Mouse (Mus musculus) forebrain, postnatal 0 days (tissue): ENCODE data around the gene Sstr4. TPM values are rescaled to one million over a fixed set of nuclear protein-coding genes. Genes with fewer than 3 reads are reported as not detected.
A peak's percentile ranks its signal among the peaks of the same experiment; 100 is the strongest.

Experiments
- ATAC-seq: fragments of 200-750 bp; cut with Nextera tagmentation; 2 replicates; pipeline ENCODE4 v1.8.0; 2017; ENCODE audit warnings: mild to moderate bottlenecking, moderate library complexity
- DNase-seq: peaks from one replicate; pipeline ENCODE4 v3.0.0-alpha.2; 2015
- H3K27ac ChIP-seq: fragments of 300-500 bp; sonication (generic); 2 replicates; pipeline ENCODE4 v1.5.1; 2014; ENCODE audit warnings: low read depth, mild to moderate bottlenecking, antibody characterized with exemption, low read length, moderate library complexity, mixed read lengths
- H3K27me3 ChIP-seq: fragments of 300-500 bp; sonication (generic); 2 replicates; pipeline ENCODE4 v1.6.1; 2014; ENCODE audit warnings: mild to moderate bottlenecking, low read length, mixed read lengths; ENCODE audit not compliant: insufficient read depth
- H3K36me3 ChIP-seq: fragments of 300-500 bp; sonication (generic); 2 replicates; pipeline ENCODE4 v1.6.1; 2014; ENCODE audit warnings: mild to moderate bottlenecking, moderate library complexity; ENCODE audit not compliant: insufficient read depth
- H3K4me1 ChIP-seq: fragments of 300-500 bp; sonication (generic); 2 replicates; pipeline ENCODE4 v1.6.1; 2014; ENCODE audit warnings: antibody characterized with exemption; ENCODE audit not compliant: insufficient read depth
- H3K4me2 ChIP-seq: fragments of 300-500 bp; sonication (generic); 2 replicates; pipeline ENCODE4 v1.6.1; 2014; ENCODE audit warnings: low read depth, mild to moderate bottlenecking, moderate library complexity
- H3K4me3 ChIP-seq: fragments of 300-500 bp; sonication (generic); 2 replicates; pipeline ENCODE4 v1.5.1; 2014; ENCODE audit warnings: low read depth, low read length, mixed read lengths
- H3K9ac ChIP-seq: fragments of 300-500 bp; sonication (generic); 2 replicates; pipeline ENCODE4 v1.6.1; 2014; ENCODE audit warnings: mild to moderate bottlenecking
- H3K9me3 ChIP-seq: fragments of 300-500 bp; sonication (generic); 2 replicates; pipeline ENCODE4 v1.6.1; 2016; ENCODE audit warnings: low read length
- CTCF ChIP-seq: sonication (generic); IDR thresholded peaks from 2 replicates; pipeline ENCODE4 v1.5.1; 2016; ENCODE audit warnings: antibody characterized with exemption, control low read depth, low read depth
- WGBS: fragments of 180-500 bp; shearing (Covaris S2); extraction: QIAGEN DNeasy Blood & Tissue Kit; methylation state at CpG from one replicate; pipeline ENCODE4 v1.1.7; 2014; 5-methylcytosine and 5-hydroxymethylcytosine counted together
- polyA plus RNA-seq: library from polyadenylated mRNA; unstranded; fragments of >200 nt; fragmentation: Nextera tagmentation; extraction: Ambion mirVana; gene quantifications from 2 replicates; pipeline ENCODE4 v1.2.1, GENCODE M21; 2015
- total RNA-seq: library from RNA; depleted of rRNA; stranded (reverse); fragments of >200 nt; gene quantifications from 2 replicates; pipeline ENCODE4 v1.2.3, GENCODE M21; 2014

Sstr4 gene
- total and polyA plus RNA-seq, 2 experiments from 2014 or later, result 2.8 to 10.7 TPM

- Histone ChIP-seq H3K9ac (no peak overlapping the region), H3K4me1 (no peaks in the 10 kb centered on the region), H3K27ac (no peak overlapping the region), H3K4me2 (no peak overlapping the region), H3K9me3 (no peaks in the 10 kb centered on the region), H3K36me3 (no peaks in the 10 kb centered on the region), H3K4me3 (no peak overlapping the region), H3K27me3 (no peaks in the 10 kb centered on the region)
- no peak for TF ChIP-seq CTCF
- 66% methylated on average over 2 of the region's 2 CpGs for WGBS
- DNase-seq (peak; percentile 30), ATAC-seq (no peak)
These were observed 24.6 kb downstream of the Sstr4 start for GRCm38 (mm10) chr2:148419776-148420175.

- no peak for ATAC-seq
These were observed 26.0 kb downstream of the Sstr4 start for GRCm38 (mm10) chr2:148421112-148421511.

DNA sequence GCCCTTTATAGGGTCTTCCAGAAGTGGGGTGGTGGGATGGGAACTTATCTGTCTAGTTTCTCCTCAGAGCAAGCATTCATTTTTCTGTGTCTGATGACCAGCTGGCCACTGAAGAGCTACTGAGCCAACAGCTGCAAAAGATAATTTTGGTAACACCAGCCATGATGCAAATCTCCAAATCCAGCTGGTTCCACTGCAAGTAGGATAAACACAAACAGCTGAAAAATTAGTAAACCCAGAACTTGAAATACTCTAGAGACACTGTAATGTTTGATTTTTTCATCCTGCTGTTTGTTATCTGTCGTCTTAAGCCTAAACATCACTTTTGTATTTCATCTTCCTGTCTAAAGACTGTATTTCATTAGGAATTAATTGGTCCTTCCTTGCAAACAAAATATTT lies 26.6 kb downstream of the Sstr4 start:
- no peak for DNase-seq
- Histone ChIP-seq H3K9me3 (no peaks in the 10 kb centered on the region), H3K27me3 (no peaks in the 10 kb centered on the region), H3K4me2 (no peak overlapping the region), H3K27ac (no peak overlapping the region), H3K4me1 (no peaks in the 10 kb centered on the region), H3K9ac (no peak overlapping the region), H3K4me3 (no peak overlapping the region), H3K36me3 (no peaks in the 10 kb centered on the region)
- 75% methylated on average over 1 of the region's 1 CpGs for WGBS
- ATAC-seq, result no peak
- no peak for TF ChIP-seq CTCF

More at GRCm38 (mm10) chr2:148421112-148421511, 26.0 kb downstream of the Sstr4 start:
- TF ChIP-seq CTCF, result no peak
- Histone ChIP-seq H3K4me2 (no peak overlapping the region), H3K27me3 (no peaks in the 10 kb centered on the region), H3K27ac (no peak overlapping the region), H3K36me3 (no peaks in the 10 kb centered on the region), H3K9ac (no peak overlapping the region), H3K4me3 (no peak overlapping the region), H3K4me1 (no peaks in the 10 kb centered on the region), H3K9me3 (no peaks in the 10 kb centered on the region)
- no peak for DNase-seq
- 57% methylated on average over 1 of the region's 1 CpGs for WGBS

- no peak overlapping the region for H3K4me2 ChIP-seq
- H3K9ac ChIP-seq, result no peak overlapping the region
- no peaks in the 10 kb centered on the region for H3K36me3 ChIP-seq
- DNase-seq (no peak), ATAC-seq (no peak)
- H3K4me3 ChIP-seq, result no peak overlapping the region
- 80% methylated on average over 5 of the region's 5 CpGs for WGBS
- TF ChIP-seq CTCF, result no peak
- H3K9me3 ChIP-seq, result no peaks in the 10 kb centered on the region
- no peaks in the 10 kb centered on the region for H3K4me1 ChIP-seq
- H3K27me3 ChIP-seq, result no peaks in the 10 kb centered on the region
- no peak overlapping the region for H3K27ac ChIP-seq
These were observed 30.7 kb downstream of the Sstr4 start for GRCm38 (mm10) chr2:148425709-148426382.

- WGBS, result 72% methylated on average over 3 of the region's 3 CpGs
- Histone ChIP-seq H3K9me3 (no peaks in the 10 kb centered on the region), H3K27me3 (no peaks in the 10 kb centered on the region), H3K36me3 (no peaks in the 10 kb centered on the region), H3K9ac (no peak overlapping the region), H3K4me1 (no peaks in the 10 kb centered on the region), H3K27ac (no peak overlapping the region), H3K4me2 (no peak overlapping the region), H3K4me3 (no peak overlapping the region)
- ATAC-seq (no peak), DNase-seq (no peak)
- TF ChIP-seq CTCF, result no peak
These were observed 32.4 kb downstream of the Sstr4 start for GRCm38 (mm10) chr2:148427553-148427952.

DNA sequence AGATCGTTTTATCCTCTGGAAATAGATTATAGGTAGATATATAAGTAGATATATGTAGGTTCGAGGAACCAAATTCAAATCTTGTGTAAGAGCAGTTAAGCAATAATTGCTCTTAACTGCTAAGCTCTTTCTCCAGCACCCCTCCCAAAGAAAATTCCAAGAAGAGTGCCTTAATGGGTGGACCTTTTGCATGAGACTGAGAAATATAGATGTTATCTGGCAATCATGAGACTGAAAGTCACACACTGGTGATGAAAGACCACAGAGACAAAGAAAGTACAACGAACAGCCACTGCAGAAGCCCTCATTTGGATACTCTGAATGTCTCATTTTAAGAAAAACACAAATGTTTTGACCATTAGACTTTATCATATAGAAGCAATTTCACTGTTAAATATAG lies 33.4 kb downstream of the Sstr4 start:
- H3K27ac ChIP-seq, result no peak overlapping the region
- H3K36me3 ChIP-seq, result no peaks in the 10 kb centered on the region
- ATAC-seq (no peak), DNase-seq (no peak)
- H3K4me2 ChIP-seq, result no peak overlapping the region
- WGBS, result 80% methylated on average over 3 of the region's 3 CpGs
- TF ChIP-seq CTCF, result no peak
- H3K9ac ChIP-seq, result no peak overlapping the region
- no peaks in the 10 kb centered on the region for H3K9me3 ChIP-seq
- no peak overlapping the region for H3K4me3 ChIP-seq
- no peaks in the 10 kb centered on the region for H3K27me3 ChIP-seq
- no peaks in the 10 kb centered on the region for H3K4me1 ChIP-seq

GRCm38 (mm10) chr2:148429001-148429505 lies 33.9 kb downstream of the Sstr4 start:
- no peaks in the 10 kb centered on the region for H3K27me3 ChIP-seq
- TF ChIP-seq CTCF, result no peak
- ATAC-seq, result 0 out of 2 replicates have a peak, but pooled peaks have one; percentile 20
- H3K27ac ChIP-seq, result no peak overlapping the region
- H3K4me1 ChIP-seq, result no peaks in the 10 kb centered on the region
- H3K36me3 ChIP-seq, result no peaks in the 10 kb centered on the region
- no peak overlapping the region for H3K4me3 ChIP-seq
- no peak overlapping the region for H3K4me2 ChIP-seq
- no peak overlapping the region for H3K9ac ChIP-seq
- no peaks in the 10 kb centered on the region for H3K9me3 ChIP-seq
- no peak for DNase-seq
